Mouse (Mus musculus) spleen, postnatal 10 days (tissue): ENCODE results near the gene Sntg2.

Experiments used
- DNase-seq, 2 experiments: peaks; one replicate each; pipeline ENCODE4 v3.0.0; 2021 to 2022; ENCODE audit warnings: low spot score in 2 of 2

Sntg2 gene

DNA sequence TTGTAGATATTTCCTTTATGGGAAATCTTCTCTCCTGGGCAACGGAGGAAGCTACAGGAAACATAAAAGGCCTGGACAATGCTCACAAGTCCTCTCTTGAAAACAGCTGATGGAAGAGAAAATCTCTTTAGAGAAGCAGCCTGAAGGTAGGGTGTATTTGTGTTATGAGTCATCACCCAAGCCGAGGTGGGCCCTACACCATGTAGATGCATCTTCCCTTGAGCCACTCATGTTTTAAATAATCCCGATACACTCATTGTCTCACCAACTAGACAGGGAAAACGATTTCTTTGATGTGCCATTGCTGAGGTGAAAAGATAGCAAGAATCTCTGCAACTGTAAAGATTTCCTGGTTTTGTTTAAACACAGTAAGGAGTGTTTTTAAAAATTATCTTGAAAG, 89.4 kb downstream of the Sntg2 start:
- DNase-seq = no peak

GRCm38 (mm10) chr12:30272242-30272985, 100.8 kb downstream of the Sntg2 start:
- DNase-seq = no peak

GRCm38 (mm10) chr12:30264206-30264605, 109.0 kb downstream of the Sntg2 start:
- DNase-seq = no peak

DNA sequence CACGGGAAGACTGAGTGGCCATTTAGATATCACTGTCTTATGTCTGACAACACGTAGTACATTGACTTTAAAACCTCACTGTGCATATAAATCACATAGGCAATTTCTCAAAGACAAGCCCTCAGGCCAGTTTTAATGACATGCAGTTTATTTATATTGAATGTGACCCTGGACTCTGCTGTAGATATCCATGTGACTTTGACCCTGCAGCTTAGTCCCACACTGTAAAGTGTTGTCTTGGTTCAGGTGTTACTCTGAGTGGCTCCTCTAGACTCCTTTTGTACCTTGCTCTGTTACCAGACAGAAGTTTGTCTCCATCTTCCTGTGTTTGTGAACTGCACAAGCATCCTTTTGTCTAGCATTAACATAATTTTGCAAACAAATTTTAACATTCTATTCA, 112.0 kb downstream of the Sntg2 start:
- no peak for DNase-seq

- no peak for DNase-seq
Measured at GRCm38 (mm10) chr12:30258641-30259040, 114.5 kb downstream of the Sntg2 start.

DNA sequence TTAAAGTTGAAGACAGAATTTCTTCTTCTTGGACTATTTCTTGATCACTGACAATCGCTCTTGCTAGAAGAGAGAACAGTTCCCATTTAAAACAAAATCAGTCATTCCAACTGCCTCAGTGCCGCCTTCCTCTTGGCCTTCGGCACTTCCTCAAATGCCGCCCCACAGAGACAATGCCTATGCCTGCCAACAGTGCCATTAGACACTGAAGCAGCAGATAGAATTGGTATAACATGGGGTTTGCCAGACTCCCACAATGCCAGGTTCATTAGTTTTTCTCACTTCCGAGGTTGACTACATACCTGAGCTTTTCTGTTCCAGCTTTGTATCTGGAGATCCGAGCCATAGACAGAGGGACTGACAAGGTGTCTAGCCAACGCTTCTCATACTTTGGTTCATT, 115.5 kb downstream of the Sntg2 start:
- DNase-seq = no peak

DNA sequence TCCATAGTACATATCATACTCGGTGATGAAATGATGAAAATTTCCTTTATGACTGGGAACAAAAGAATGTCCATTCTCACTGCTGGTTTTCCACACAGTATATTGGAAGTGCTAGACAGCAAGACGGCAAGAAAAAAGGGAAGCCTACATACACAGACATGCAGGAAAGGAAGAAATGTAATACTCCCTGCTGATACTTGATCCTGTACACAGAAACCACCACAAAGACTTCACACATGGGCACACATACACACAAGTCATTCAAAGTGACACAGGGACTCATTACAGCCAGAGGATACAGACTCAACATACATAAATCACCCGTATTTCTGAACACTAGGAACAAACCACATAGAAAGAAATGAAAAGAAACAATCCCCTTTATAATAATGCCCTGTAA, 117.0 kb downstream of the Sntg2 start:
- no peak for DNase-seq

DNA sequence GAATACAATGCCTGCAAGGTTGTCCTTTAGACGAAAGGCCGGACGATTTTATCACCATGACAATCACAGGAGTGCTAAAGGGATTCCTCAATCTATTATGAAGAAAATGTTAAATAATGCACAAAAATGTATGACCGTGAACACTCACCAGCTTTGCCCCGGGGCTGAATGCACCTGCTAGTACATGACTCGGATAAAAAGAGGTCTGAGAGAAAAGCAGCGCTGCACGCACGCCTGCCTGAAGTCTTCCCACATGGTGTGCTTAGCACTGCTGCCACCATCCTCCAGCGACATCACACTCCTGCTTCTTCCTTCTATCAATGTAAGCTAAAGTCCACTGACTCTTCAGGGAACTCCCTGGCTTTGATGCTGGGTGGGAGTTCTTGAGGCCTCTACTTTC, 118.6 kb downstream of the Sntg2 start:
- DNase-seq = no peak

- DNase-seq = no peak
Measured at GRCm38 (mm10) chr12:30252381-30252780, 120.8 kb downstream of the Sntg2 start.

DNA sequence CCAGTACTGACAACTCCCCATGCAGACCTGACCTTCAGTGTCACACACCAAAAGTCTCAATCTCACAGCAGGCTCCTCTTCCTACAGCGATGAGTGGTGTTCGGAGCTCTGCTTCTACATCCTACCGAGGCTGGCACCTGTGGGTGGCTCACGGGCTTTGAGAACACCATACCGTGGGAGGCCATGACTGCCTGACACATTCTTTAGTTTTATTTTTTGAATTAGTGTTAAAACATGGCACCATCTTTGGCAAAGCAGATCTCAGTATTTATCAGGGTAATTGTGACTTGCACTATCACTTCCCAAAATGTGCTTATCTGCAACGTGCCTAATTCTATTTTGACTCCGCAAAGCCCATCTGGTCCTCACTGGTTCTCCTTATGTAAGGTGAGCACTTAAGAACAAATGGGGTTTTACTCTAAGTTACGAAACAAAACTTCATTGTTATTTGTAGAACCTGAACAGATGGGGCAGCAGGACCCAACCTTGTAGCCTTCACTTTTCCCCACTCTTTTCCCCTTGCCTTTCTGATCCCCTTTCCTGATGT, 121.8 kb downstream of the Sntg2 start:
- no peak for DNase-seq

DNA sequence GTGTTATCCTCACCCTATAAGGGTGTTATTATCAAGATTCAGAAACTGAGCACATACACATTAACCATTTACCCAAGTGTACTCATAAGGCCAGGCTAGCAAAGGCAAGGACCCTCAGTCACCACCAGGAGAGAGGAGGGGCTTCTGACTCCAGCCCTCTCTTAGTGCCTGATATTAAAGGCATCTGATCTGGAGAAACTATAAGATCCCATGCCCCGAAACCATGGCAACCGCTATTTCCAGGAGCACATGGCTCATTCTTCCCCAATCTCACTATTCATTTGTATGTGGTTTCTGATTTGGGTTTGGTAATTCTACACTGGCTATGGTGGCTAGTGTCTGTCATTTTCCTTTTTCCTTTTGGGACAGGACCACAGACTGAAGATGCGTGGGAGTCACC, 124.1 kb downstream of the Sntg2 start:
- no peak for DNase-seq

- DNase-seq = no peak
Measured at GRCm38 (mm10) chr12:30246286-30246945, 126.8 kb downstream of the Sntg2 start.

- no peak for DNase-seq
Measured at GRCm38 (mm10) chr12:30244194-30244593, 129.0 kb downstream of the Sntg2 start.

- DNase-seq = no peak
Measured at GRCm38 (mm10) chr12:30240891-30241290, 132.3 kb downstream of the Sntg2 start.

DNA sequence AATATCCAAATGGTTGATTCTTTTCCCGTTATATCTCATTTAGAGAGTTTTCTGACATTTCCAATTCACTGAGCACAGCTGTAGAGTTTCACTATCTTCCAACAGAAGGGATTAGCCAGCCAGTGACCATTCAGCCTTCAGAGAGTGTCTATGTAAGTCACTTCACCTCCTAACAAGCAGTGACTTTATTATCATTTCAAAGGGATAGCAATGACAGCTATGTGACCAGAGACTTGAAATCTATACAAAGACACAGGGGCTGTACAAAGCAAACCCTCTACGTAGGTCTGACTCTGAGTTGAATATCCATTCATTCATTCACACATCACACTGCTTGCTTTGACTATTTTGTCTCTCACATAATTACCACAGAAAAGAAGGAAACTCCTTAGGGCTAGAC, 138.2 kb downstream of the Sntg2 start:
- DNase-seq = no peak

GRCm38 (mm10) chr12:30228004-30228403, 145.2 kb downstream of the Sntg2 start:
- no peak for DNase-seq

GRCm38 (mm10) chr12:30226247-30226646, 146.9 kb downstream of the Sntg2 start:
- no peak for DNase-seq

DNA sequence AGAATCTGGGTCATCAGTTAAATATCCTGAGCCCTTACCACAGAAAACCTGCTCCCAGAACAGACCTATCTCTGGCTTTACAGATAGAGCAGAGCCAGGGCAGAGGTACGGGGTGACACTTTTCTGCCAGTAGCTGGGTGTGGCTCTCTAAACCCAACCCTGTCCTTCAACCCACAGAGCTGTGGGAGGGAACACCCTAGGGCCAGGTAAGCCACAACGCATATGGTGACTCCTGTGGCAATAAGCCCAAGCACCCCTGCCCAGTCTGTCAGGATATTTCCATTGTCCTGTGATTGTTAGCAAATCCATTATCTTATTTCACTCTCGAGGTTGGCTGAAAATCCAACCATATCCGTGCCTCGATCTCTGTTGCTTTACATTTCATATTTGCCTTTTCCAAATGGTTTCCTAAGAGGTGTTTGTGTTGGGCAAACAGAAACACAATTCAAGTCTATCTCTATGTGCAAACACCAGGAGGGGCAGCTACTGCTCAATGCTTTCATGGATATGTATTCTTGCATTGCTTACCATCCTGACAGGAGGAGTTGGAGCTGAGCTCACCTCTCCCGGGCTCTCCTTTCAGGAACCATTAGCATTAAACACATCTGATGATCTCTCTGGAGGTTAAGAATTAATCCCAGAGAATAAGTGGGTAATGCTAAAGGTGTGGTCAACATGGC, 156.3 kb downstream of the Sntg2 start:
- DNase-seq = no peak

GRCm38 (mm10) chr12:30214761-30215160, 158.4 kb downstream of the Sntg2 start:
- no peak for DNase-seq

DNA sequence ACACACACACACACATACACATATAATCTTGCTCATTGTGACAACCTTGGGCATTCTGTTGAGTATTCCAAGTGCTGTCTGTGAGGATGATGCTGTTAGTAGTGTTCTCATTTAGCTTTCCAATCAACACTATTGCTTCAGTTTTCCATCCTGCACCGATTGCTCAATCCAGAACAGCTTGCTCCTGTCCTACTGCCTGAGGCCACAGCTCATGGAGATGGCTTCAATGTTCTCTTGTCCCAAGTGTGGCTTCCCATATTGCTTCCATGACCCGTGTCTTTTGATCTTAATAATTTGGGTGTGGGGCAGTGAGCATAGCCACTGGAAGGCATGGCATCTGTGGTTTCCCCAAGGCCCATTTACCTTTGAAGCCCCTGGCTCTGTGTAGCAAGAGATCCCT, 162.8 kb downstream of the Sntg2 start:
- no peak for DNase-seq

- no peak for DNase-seq
Measured at GRCm38 (mm10) chr12:30208527-30208926, 164.6 kb downstream of the Sntg2 start.

DNA sequence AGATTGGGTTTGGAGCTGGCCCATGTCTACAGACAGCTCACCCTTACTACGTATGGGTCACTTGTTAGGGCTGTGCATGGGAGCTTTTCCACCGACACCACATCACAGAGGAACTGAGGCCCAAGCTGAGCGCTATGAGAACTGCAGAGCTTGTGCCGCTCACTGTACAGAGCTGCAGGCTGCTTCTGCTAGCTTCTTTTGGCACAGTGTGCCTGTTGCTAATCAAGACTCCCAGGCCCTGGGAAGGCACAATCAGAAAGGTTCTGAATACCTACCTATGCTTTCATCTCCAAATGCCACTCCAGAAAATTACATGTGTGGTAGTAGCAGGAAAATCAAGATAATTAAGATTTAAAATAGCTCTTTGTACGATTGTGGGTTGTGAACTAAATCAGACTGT, 165.1 kb downstream of the Sntg2 start:
- DNase-seq = no peak

DNA sequence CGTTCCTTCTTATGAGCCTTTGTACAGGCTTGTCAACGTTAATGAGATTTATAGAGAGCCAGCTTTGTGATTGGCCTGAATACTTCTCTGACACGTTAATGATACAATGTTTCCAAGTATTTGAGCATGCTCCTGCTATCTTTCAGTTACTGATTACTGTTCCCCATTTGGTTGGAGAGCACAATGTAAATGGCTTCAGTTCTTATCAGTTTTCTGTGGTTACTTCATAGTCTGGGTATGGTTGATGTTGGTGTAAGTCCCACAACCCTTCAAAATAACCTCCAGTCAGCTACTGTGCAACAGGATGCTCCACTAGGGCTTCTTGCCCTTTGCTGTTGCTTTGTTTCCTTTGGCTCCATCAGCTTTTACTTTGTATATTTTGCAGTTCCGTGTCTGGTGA, 168.7 kb downstream of the Sntg2 start:
- DNase-seq = no peak
